Mouse (Mus musculus) splenic B cell, adult 2 months (primary cell): Measurements from ENCODE around the gene Gm28551.

Experiments used
- DNase-seq: peaks from one replicate; pipeline ENCODE4 v3.0.0-alpha.2; 2011; ENCODE audit warnings: low read depth, low spot score
- H3K27me3 ChIP-seq: 2 replicates; pipeline ENCODE4 v1.6.1; 2012; ENCODE audit warnings: mild to moderate bottlenecking, low read length, moderate library complexity, mixed read lengths; ENCODE audit not compliant: control insufficient read depth, poor library complexity, insufficient read depth, severe bottlenecking
- H3K36me3 ChIP-seq: 2 replicates; pipeline ENCODE4 v1.6.1; 2012; ENCODE audit warnings: mild to moderate bottlenecking, low read length, moderate library complexity, mixed read lengths; ENCODE audit not compliant: control insufficient read depth, poor library complexity, insufficient read depth, severe bottlenecking

Gm28551 gene

DNA sequence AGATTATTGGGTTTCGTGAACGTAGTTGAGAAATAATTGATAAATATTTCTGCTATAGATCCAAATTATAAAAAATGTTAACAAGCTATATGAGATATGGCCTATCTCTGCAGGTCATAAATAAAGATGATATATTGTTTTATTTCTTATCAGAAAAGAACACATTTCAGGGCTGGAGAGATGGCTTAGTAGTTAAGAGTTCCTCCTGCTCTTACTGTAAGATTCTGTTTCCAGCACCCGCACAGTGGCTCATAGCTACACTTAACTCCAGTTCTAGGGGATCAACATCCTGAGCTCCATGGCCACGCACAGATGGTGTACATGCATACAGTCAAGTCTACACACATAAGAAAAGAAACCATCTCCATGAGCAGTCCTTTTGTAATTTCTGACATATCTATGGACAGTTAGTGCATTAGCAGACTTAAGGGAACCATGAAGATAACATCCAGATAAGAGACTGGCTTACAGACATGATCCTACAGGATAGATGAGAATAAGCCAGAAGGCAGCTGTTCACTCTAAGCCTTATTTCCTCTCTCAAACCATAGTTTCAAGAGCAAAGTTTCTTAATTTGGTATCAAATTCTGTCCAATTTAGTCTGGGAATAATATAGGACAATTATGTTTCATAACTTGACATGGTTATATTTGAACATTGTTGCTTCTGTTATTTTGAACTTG, 30.7 kb downstream of the Gm28551 start:
- no peak for DNase-seq
- Histone ChIP-seq H3K27me3 (no peaks in the 10 kb centered on the region), H3K36me3 (peaks cover 9% of the 10 kb centered on the region; the same call in 1 of the 2 replicates)

DNA sequence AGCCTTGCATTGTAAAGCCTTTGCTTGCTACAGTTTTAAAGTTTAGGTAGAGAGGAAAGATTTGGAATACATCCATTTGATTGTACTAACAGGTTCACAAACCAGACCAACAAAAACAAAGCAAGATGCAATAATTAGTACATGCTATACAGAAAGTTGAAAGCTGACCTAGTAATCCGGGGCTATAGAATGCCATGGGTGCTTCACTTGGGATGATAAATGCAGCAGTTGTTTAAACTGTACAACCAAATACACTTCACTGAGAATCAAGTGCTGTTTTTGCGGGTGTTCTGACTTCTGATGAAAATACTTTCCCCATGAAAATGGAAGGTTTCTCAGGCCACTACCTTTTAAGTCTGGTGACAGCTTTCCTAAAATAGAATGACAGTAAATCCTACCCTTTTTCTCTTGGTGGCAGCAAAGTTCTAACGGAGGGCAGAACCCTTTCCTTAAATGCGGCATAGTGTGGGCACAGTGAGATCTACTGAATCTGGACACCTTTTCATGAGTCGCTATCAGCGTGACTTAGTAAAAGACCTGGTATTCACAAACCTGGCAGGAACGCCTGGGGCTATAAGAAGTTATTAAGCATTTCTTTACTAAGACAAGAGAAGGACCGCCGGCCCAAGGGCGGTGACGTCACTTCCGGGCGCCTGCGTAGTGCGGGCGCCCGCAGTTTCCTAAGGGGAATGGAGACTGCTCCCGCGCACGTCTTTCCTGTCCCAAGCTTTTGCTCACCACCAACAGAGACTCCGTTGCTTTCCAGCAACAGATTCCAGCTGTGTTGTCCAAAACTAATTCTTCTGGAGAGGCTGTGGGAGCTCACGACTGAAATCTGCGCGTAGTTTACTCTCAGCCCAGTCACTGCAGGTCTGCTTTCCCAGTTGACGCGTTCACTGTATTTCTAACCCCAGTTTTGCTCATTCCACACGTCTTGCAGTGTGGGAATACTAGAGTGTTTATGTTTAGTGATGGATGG, 39.2 kb downstream of the Gm28551 start, which contains the start of gene Osgepl1:
TSS of gene Osgepl1 (plus strand) at position 636 of the 979 bp plus-strand sequence.
- H3K36me3 ChIP-seq = 0 out of 2 replicates have a peak, but pooled peaks cover 1% of the 10 kb centered on the region
- no peaks in the 10 kb centered on the region for H3K27me3 ChIP-seq
- peak; percentile 82 for DNase-seq

DNA sequence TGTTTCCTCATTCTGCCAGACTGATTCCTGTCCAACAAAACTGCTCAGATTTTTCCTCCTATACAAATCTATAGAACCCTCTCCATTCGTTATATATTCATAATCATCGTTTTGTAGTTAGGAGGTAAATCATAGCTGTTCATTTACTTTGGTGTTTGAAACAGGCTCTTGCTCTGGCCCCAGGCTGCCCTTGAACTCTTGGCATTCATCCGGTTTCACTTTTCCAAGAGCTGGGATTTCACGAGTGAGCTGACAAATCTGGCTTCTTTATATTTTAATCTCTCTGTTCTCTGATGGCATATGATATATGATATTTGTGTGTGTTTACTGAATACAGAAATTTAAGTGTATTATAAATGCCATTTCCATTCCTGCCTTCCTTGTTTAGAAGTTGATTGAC, 52.0 kb downstream of the Gm28551 start:
- no peaks in the 10 kb centered on the region for H3K27me3 ChIP-seq
- no peak for DNase-seq
- 0 out of 2 replicates have a peak, but pooled peaks cover 10% of the 10 kb centered on the region for H3K36me3 ChIP-seq

DNA sequence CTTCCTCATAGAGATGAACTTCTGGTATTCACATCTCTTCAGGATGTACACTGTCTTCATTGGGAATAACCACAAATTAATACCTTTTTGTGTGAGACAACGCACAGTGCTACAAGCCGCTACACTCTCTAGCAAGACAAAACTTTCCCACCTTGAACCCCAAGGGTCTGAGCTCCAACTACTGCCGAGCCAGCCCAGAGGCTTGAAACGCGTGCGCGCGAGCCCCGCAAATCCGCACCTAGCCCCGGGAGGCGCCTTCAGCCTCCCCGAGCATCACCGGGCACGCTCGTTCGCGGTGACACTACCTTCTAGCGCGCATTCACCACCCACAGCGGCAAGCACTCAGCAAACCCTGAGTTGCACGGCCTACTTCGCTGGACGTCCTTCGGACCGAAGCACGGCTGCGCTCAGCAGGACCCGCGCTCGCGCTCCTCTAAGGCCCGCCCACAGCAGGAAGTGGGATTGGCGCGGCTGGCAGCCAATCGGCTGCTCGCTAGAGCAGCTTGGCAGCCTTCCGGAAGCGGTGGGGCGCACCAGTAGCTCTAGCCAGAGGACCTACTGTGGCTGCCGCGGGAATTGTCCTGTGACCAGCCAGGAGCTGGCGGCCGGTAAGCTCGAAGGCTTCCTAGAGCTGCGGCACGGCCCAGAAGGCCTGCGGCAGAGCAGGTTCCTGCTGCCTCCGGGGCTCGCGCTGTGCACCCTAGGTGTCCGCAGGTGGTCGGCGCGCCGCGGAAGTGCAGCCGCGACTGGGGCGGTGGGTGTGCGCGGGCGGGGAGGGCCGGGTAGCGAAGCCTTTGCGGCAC, 55.7 kb downstream of the Gm28551 start, which contains the start of the genes Pms1, Ormdl1 and Gm28778:
TSS of gene Pms1 (minus strand) at position 438 of the 803 bp plus-strand sequence.
TSS of gene Ormdl1 (plus strand) at position 515 of the 803 bp plus-strand sequence.
TSS of gene Gm28778 (plus strand) at position 531 of the 803 bp plus-strand sequence.
- DNase-seq = peak; percentile 93
- Histone ChIP-seq H3K27me3 (no peaks in the 10 kb centered on the region), H3K36me3 (0 out of 2 replicates have a peak, but pooled peaks cover 3% of the 10 kb centered on the region)

DNA sequence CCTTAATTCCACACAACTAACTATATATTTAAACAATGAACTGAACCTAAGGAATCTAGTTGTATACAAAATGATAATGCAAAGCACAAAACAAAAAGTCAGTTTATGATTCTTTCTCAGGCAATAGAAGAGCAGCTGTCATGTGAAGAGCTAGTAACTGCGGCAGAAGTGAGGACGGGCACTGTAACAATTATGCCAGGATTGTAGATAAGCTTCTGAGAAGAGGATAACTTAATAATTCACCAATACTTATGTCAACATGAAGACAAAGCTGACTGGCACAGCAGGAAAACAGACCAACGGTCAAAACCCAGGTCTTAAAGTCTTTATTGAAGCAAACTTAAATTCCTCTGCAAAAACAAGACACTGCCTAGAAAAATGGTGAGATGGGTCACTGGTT, 61.3 kb downstream of the Gm28551 start:
- DNase-seq = no peak
- Histone ChIP-seq H3K27me3 (no peaks in the 10 kb centered on the region), H3K36me3 (no peaks in the 10 kb centered on the region)
